Mouse (Mus musculus) urinary bladder, postnatal 0 days (tissue): Measurements from ENCODE around the gene Dyrk1b. TPM values are rescaled to one million over a fixed set of nuclear protein-coding genes. Genes with fewer than 3 reads are reported as not detected.

Experiments
- polyA plus RNA-seq: library from polyadenylated mRNA; unstranded; fragments of >200 nt; fragmentation: Nextera tagmentation; extraction: Ambion mirVana; gene quantifications from 2 replicates; pipeline ENCODE4 v1.2.1, GENCODE M21; 2015

Dyrk1b gene
- polyA plus RNA-seq = 5.0 and 7.3 TPM in 2 replicates

GRCm38 (mm10) chr7:28179228-28179627, at the start of gene Dyrk1b:
Gene Dyrk1b (plus strand): TSS chr7:28179469.

GRCm38 (mm10) chr7:28169489-28170422, 9.5 kb upstream of the Dyrk1b start, which contains the start of gene Fbl:
Gene Fbl (plus strand): TSS chr7:28169710.

Other genes with a start within 250 kb of the Dyrk1b start
- 8.2 and 8.4 TPM in 2 replicates for gene Zfp780b, start 200.3 kb upstream of the Dyrk1b start, polyA plus RNA-seq
- gene Zfp850, start 165.4 kb upstream of the Dyrk1b start, polyA plus RNA-seq = 1.2 TPM in 2 replicates
- gene Psmc4, start 129.4 kb upstream of the Dyrk1b start, polyA plus RNA-seq = 189 TPM in 2 replicates
- 0.45 and 0.64 TPM in 2 replicates for gene Fcgbp, start 108.2 kb upstream of the Dyrk1b start, polyA plus RNA-seq
- gene 9530053A07Rik, start 50.0 kb upstream of the Dyrk1b start, polyA plus RNA-seq = 0.07 and 0.08 TPM in 2 replicates
- 56.9 and 59.0 TPM in 2 replicates for gene Fbl, start 9.8 kb upstream of the Dyrk1b start, polyA plus RNA-seq
- gene Eid2, start 88.4 kb downstream of the Dyrk1b start, polyA plus RNA-seq = 2.6 and 4.0 TPM in 2 replicates
- gene Eid2b, start 98.3 kb downstream of the Dyrk1b start, polyA plus RNA-seq = 7.9 and 9.2 TPM in 2 replicates
- 0.37 TPM in 1 of 2 replicates, not detected in the other for gene Selenov, start 111.7 kb downstream of the Dyrk1b start, polyA plus RNA-seq
- 0.17 TPM in 1 of 2 replicates, not detected in the other for gene Dll3, start 122.8 kb downstream of the Dyrk1b start, polyA plus RNA-seq
- gene Timm50, start 132.6 kb downstream of the Dyrk1b start, polyA plus RNA-seq = 59.0 and 64.6 TPM in 2 replicates
- 43.2 and 47.1 TPM in 2 replicates for gene Supt5, start 159.3 kb downstream of the Dyrk1b start, polyA plus RNA-seq
- gene Rps16, start 171.2 kb downstream of the Dyrk1b start, polyA plus RNA-seq = 718 and 753 TPM in 2 replicates
- gene Plekhg2, start 193.1 kb downstream of the Dyrk1b start, polyA plus RNA-seq = 47.1 and 61.8 TPM in 2 replicates
- gene Zfp36, start 200.8 kb downstream of the Dyrk1b start, polyA plus RNA-seq = 49.3 and 49.5 TPM in 2 replicates
- 31.0 and 32.3 TPM in 2 replicates for gene Med29, start 213.2 kb downstream of the Dyrk1b start, polyA plus RNA-seq
- gene Paf1, start 213.5 kb downstream of the Dyrk1b start, polyA plus RNA-seq = 59.8 and 81.5 TPM in 2 replicates